Mouse (Mus musculus): ENCODE data around the gene 1810055G02Rik.

DNA sequence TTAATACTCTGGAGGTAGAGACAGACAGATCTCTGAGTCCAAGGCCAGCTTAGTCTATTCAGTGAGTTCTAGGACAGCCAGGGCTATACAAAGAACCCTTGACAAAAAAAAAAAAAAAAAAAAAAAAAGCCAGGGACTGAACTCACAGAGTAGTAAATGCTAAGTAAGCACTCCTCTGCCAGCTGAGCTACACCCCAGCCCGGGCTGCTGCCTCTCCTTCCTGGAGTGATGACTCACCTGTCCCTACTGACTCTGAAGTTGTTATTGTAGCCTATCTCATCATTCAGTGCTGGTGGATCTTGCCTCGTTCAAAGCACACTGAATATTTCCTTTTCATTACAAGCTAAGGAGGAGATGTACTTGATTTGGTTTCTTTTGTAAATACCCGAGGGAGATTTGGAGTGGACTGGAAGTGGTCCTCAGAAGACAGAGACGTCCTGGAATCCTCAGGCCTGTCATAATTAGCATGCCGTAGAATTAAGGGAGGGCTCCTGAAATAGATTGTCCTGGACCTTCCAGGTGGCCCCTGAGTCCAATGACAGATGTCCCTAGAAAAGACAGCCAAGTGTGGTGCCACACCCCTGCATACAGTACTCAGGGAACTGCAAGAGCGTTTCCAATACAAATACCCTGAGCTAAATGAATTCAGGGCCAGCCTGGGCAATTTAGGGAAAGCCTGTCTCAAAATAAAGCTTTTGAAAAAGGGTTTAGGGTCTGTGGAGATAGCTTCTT is 15.5 kb upstream of the 1810055G02Rik start:
- TF ChIP-seq CTCF (IDR thresholded peaks at IDR 0.05; ENCODE audit: low read depth) (no peak), EP300 (IDR thresholded peaks at IDR 0.05; ENCODE audit: low read depth) (no peak)
